Mouse (Mus musculus) heart, adult 2 months (tissue): ENCODE measurements at regions not wholly inside any gene's neighbourhood (a gene's known extent, or its start where the extent isn't known, plus 50 kb on each side); places are given as distances from the start of the nearest gene placed in this dataset.

Source experiments
- CTCF ChIP-seq: fragments of 200-600 bp; IDR thresholded peaks from 2 replicates; pipeline ENCODE4 v1.8.1; 2022; ENCODE audit warnings: antibody characterized with exemption, mild to moderate bottlenecking, moderate library complexity
- EP300 ChIP-seq: fragments of 200-500 bp; IDR thresholded peaks from 2 replicates; pipeline ENCODE4 v1.6.1; 2011; ENCODE audit warnings: low read depth, low read length, control low read depth; ENCODE audit not compliant: insufficient read depth
- POLR2A ChIP-seq: fragments of 200-500 bp; IDR thresholded peaks from 2 replicates; pipeline ENCODE4 v1.6.1; 2011; ENCODE audit warnings: mild to moderate bottlenecking, low read depth, low read length, control low read depth; ENCODE audit not compliant: insufficient read depth

GRCm38 (mm10) chr14:25005241-25005946 is 453.6 kb upstream of the Zmiz1 start:
- no peak for TF ChIP-seq CTCF
- TF ChIP-seq POLR2A: no peak
- no peak for TF ChIP-seq EP300
